12 mouse cellular contexts compared by ENCODE assay signal in the genomic region with DNA sequence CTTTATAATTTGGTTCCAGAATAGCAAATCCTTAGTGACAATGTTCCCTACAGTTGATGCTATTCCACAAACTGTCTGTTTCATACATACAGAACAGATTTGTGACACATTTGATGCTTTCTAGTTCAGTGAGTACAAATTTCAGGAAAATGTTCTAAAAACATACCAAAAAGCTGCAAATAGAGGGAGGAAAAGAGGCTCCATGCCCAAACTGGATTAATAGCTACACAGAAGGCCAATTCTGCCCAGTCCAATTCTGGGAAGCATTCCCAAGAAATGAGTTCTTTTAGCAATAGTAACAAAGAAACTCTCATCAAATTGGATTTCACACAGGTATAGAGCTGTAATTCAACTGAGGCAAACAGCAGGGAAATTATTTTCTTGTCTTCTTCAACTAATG.
"Had no signal": no experiment of that assay in that cellular context is flagged by ENCODE, and none has a peak within 500 bp of the region (broad histone marks: within the 10 kb centered on the region; RNA-seq: fewer than 3 reads in every experiment).

No protein-coding gene starts in this region.

- H3K9ac ChIP-seq: liver, embryonic 13.5 days had no signal

- H3K4me1 ChIP-seq: liver, embryonic 13.5 days had no signal

- H3K9me3 ChIP-seq: liver, embryonic 13.5 days had no signal

- H3K4me3 ChIP-seq: left cerebral cortex, adult 2 months; liver, embryonic 13.5 days had no signal

- H3K27me3 ChIP-seq: liver, embryonic 13.5 days had no signal

- DNase-seq: kidney, postnatal 25 days; liver, embryonic 13.5 days; lung, adult 2 months; lung, postnatal 14 days; lung, postnatal 4 days; midbrain, embryonic 14.5 days; thymus, adult 2 months; thymus, postnatal 14 days; thymus, postnatal 4 days had no signal

- H3K36me3 ChIP-seq: liver, embryonic 13.5 days had no signal

- H3K4me2 ChIP-seq: liver, embryonic 13.5 days; midbrain, embryonic 11.5 days had no signal

- H3K27ac ChIP-seq: kidney, postnatal 0 days; left cerebral cortex, adult 2 months; liver, embryonic 13.5 days had no signal
